Mouse (Mus musculus): ENCODE data around the gene Cdk14. TPM values are rescaled to one million over a fixed set of nuclear protein-coding genes. Genes with fewer than 3 reads are reported as not detected.

Gene Cdk14
- polyA plus RNA-seq, 1 experiment from 2014 or later, result 19.7 TPM

- peak; percentile 75 for ATAC-seq
- Histone ChIP-seq H3K4me1 (ENCODE audit: insufficient read depth, low read depth, low read length) (no peaks in the 10 kb centered on the region), H3K9me3 (ENCODE audit: low read length) (no peaks in the 10 kb centered on the region), H3K4me2 (replicated peaks; ENCODE audit: low read depth, low read length) (no peak overlapping the region), H3K27me3 (replicated peaks; ENCODE audit: insufficient read depth, low read length) (no peaks in the 10 kb centered on the region), H3K9ac (replicated peaks; ENCODE audit: low read depth) (no peak overlapping the region), H3K36me3 (ENCODE audit: insufficient read depth, low read length) (no peaks in the 10 kb centered on the region), H3K27ac (ENCODE audit: low read length) (no peak overlapping the region), H3K4me3 (ENCODE audit: low read depth, low read length) (no peak overlapping the region)
- TF ChIP-seq EP300 (IDR thresholded peaks at IDR 0.05), result no peak
- no peak for TF ChIP-seq CTCF (IDR thresholded peaks at IDR 0.05)
- peak; percentile 52 for DNase-seq (ENCODE audit: low spot score)
- 33% methylated on average over 7 of the region's 7 CpGs for WGBS
Measured at GRCm38 (mm10) chr5:4825951-4826350, 594.2 kb downstream of the Cdk14 start.

GRCm38 (mm10) chr5:4825076-4825475 is 595.0 kb downstream of the Cdk14 start:
- peak; percentile 42 for DNase-seq (ENCODE audit: low spot score)
- TF ChIP-seq CTCF (IDR thresholded peaks at IDR 0.05), result peak; percentile 66
- no peak for TF ChIP-seq EP300 (IDR thresholded peaks at IDR 0.05)
- Histone ChIP-seq H3K9ac (replicated peaks; ENCODE audit: low read depth) (no peak overlapping the region), H3K4me1 (ENCODE audit: insufficient read depth, low read depth, low read length) (no peaks in the 10 kb centered on the region), H3K4me3 (ENCODE audit: low read depth, low read length) (no peak overlapping the region), H3K9me3 (ENCODE audit: low read length) (no peaks in the 10 kb centered on the region), H3K4me2 (replicated peaks; ENCODE audit: low read depth, low read length) (no peak overlapping the region), H3K27ac (ENCODE audit: low read length) (no peak overlapping the region), H3K27me3 (replicated peaks; ENCODE audit: insufficient read depth, low read length) (no peaks in the 10 kb centered on the region), H3K36me3 (ENCODE audit: insufficient read depth, low read length) (no peaks in the 10 kb centered on the region)
- peak; percentile 46; the same call in 1 of the 2 replicates for ATAC-seq
- 83% methylated on average over 4 of the region's 4 CpGs for WGBS

- no peak overlapping the region for H3K4me3 ChIP-seq (ENCODE audit: low read depth, low read length)
- H3K9ac ChIP-seq (replicated peaks; ENCODE audit: low read depth), result no peak overlapping the region
- ATAC-seq, result no peak
- no peaks in the 10 kb centered on the region for H3K36me3 ChIP-seq (ENCODE audit: insufficient read depth, low read length)
- no peak overlapping the region for H3K4me2 ChIP-seq (replicated peaks; ENCODE audit: low read depth, low read length)
- TF ChIP-seq EP300 (IDR thresholded peaks at IDR 0.05) (no peak), CTCF (IDR thresholded peaks at IDR 0.05) (no peak)
- no peaks in the 10 kb centered on the region for H3K27me3 ChIP-seq (replicated peaks; ENCODE audit: insufficient read depth, low read length)
- H3K4me1 ChIP-seq (ENCODE audit: insufficient read depth, low read depth, low read length), result no peaks in the 10 kb centered on the region
- 55% methylated on average over 1 of the region's 1 CpGs for WGBS
- H3K27ac ChIP-seq (ENCODE audit: low read length), result no peak overlapping the region
- no peak for DNase-seq (ENCODE audit: low spot score)
- H3K9me3 ChIP-seq (ENCODE audit: low read length), result no peaks in the 10 kb centered on the region
Measured at GRCm38 (mm10) chr5:4824171-4824570, 595.9 kb downstream of the Cdk14 start.

DNA sequence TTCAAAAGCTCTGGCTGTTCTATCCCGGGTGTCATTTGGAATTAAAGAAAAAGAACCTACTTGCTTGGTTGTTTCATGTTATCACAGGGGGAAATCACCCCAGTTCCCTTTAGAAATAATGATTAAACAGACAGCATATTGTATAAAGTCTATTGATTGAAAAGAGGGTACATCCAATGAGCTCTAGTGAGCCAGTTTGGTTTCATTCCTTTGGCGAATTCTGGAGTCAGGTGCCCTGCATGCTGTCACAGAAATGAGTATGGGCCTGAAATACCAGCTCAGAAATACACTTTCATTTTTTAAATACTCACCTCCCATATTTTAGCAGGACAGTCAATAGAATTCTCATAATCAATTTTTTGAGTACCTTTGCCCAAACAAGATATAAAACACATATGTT is 598.1 kb downstream of the Cdk14 start:
- Histone ChIP-seq H3K4me1 (ENCODE audit: insufficient read depth, low read depth, low read length) (no peaks in the 10 kb centered on the region), H3K9ac (replicated peaks; ENCODE audit: low read depth) (no peak overlapping the region), H3K27me3 (replicated peaks; ENCODE audit: insufficient read depth, low read length) (no peaks in the 10 kb centered on the region), H3K4me2 (replicated peaks; ENCODE audit: low read depth, low read length) (no peak overlapping the region), H3K36me3 (ENCODE audit: insufficient read depth, low read length) (no peaks in the 10 kb centered on the region), H3K27ac (ENCODE audit: low read length) (no peak overlapping the region), H3K9me3 (ENCODE audit: low read length) (no peaks in the 10 kb centered on the region), H3K4me3 (ENCODE audit: low read depth, low read length) (no peak overlapping the region)
- DNase-seq (ENCODE audit: low spot score) (no peak), ATAC-seq (no peak)
- TF ChIP-seq EP300 (IDR thresholded peaks at IDR 0.05), result no peak
- TF ChIP-seq CTCF (IDR thresholded peaks at IDR 0.05), result no peak
- WGBS, result 45% methylated on average over 2 of the region's 2 CpGs

- Histone ChIP-seq H3K4me3 (ENCODE audit: low read depth, low read length) (no peak overlapping the region), H3K9ac (replicated peaks; ENCODE audit: low read depth) (no peak overlapping the region), H3K27ac (ENCODE audit: low read length) (no peak overlapping the region), H3K36me3 (ENCODE audit: insufficient read depth, low read length) (no peaks in the 10 kb centered on the region), H3K9me3 (ENCODE audit: low read length) (no peaks in the 10 kb centered on the region), H3K4me2 (replicated peaks; ENCODE audit: low read depth, low read length) (no peak overlapping the region), H3K4me1 (ENCODE audit: insufficient read depth, low read depth, low read length) (no peaks in the 10 kb centered on the region), H3K27me3 (replicated peaks; ENCODE audit: insufficient read depth, low read length) (no peaks in the 10 kb centered on the region)
- 33% methylated on average over 8 of the region's 8 CpGs for WGBS
- DNase-seq (ENCODE audit: low spot score) (no peak), ATAC-seq (no peak)
- TF ChIP-seq CTCF (IDR thresholded peaks at IDR 0.05) (no peak), EP300 (IDR thresholded peaks at IDR 0.05) (no peak)
Measured at GRCm38 (mm10) chr5:4821368-4821771, 598.7 kb downstream of the Cdk14 start.

- H3K27me3 ChIP-seq (replicated peaks; ENCODE audit: insufficient read depth, low read length), result no peaks in the 10 kb centered on the region
- no peaks in the 10 kb centered on the region for H3K36me3 ChIP-seq (ENCODE audit: insufficient read depth, low read length)
- no peaks in the 10 kb centered on the region for H3K9me3 ChIP-seq (ENCODE audit: low read length)
- no peak overlapping the region for H3K9ac ChIP-seq (replicated peaks; ENCODE audit: low read depth)
- DNase-seq (ENCODE audit: low spot score) (no peak), ATAC-seq (no peak)
- no peak overlapping the region for H3K4me3 ChIP-seq (ENCODE audit: low read depth, low read length)
- no peak overlapping the region for H3K27ac ChIP-seq (ENCODE audit: low read length)
- H3K4me2 ChIP-seq (replicated peaks; ENCODE audit: low read depth, low read length), result no peak overlapping the region
- 83% methylated on average over 5 of the region's 5 CpGs for WGBS
- TF ChIP-seq EP300 (IDR thresholded peaks at IDR 0.05) (no peak), CTCF (IDR thresholded peaks at IDR 0.05) (no peak)
- H3K4me1 ChIP-seq (ENCODE audit: insufficient read depth, low read depth, low read length), result no peaks in the 10 kb centered on the region
Measured at GRCm38 (mm10) chr5:4816981-4817380, 603.1 kb downstream of the Cdk14 start.
